Mouse (Mus musculus) cerebellum, adult 2 months (tissue): ENCODE data around the gene Dlg4. TPM values are rescaled to one million over a fixed set of nuclear protein-coding genes. Genes with fewer than 3 reads are reported as not detected.

Experiments
- DNase-seq, 2 experiments: peaks; one replicate each; pipeline ENCODE4 v3.0.0; 2021
- H3K27ac ChIP-seq: fragments of 200-500 bp; 2 replicates; pipeline ENCODE4 v1.5.1; 2012; ENCODE audit warnings: low read length, control low read depth, inconsistent platforms; ENCODE audit not compliant: insufficient read depth
- H3K27me3 ChIP-seq: fragments of 200-500 bp; 2 replicates; pipeline ENCODE4 v1.6.1; 2012; ENCODE audit warnings: inconsistent platforms, mild to moderate bottlenecking, low read length, moderate library complexity; ENCODE audit not compliant: control insufficient read depth, insufficient read depth
- H3K4me1 ChIP-seq: fragments of 200-500 bp; 2 replicates; pipeline ENCODE4 v1.6.1; 2011; ENCODE audit warnings: low read length; ENCODE audit not compliant: control insufficient read depth, insufficient read depth
- H3K4me3 ChIP-seq: fragments of 200-500 bp; replicated peaks from 2 replicates; pipeline ENCODE3; 2011; ENCODE audit warnings: mild to moderate bottlenecking, low read depth, low read length, control low read depth; ENCODE audit not compliant: insufficient read depth
- CTCF ChIP-seq: fragments of 200-500 bp; IDR thresholded peaks from 2 replicates; pipeline ENCODE4 v1.5.1; 2011; ENCODE audit warnings: low read depth, mild to moderate bottlenecking, control low read depth, low read length, moderate library complexity, borderline replicate concordance; ENCODE audit not compliant: insufficient read depth
- POLR2A ChIP-seq: fragments of 200-500 bp; IDR thresholded peaks from 2 replicates; pipeline ENCODE4 v1.6.1; 2011; ENCODE audit warnings: low read length, control low read depth, borderline replicate concordance; ENCODE audit not compliant: insufficient read depth
- WGBS: fragments of 180-500 bp; shearing (Covaris S2); methylation state at CpG from one replicate; pipeline ENCODE4 v1.1.7; 2018; 5-methylcytosine and 5-hydroxymethylcytosine counted together
- polyA plus RNA-seq: library from polyadenylated mRNA; depleted of rRNA; stranded (reverse); fragments of >200 nt; gene quantifications from 2 replicates; pipeline ENCODE4 v1.2.3, GENCODE M21; 2012; rRNA removed

Gene Dlg4
- 352 and 374 TPM in 2 replicates for polyA plus RNA-seq

GRCm38 (mm10) chr11:70016669-70017068 lies at the start of gene Dlg4:
TSS of gene Dlg4 (plus strand) at chr11:70016942.
- DNase-seq: no peak
- WGBS: 72% methylated on average over 3 of the region's 3 CpGs
- TF ChIP-seq POLR2A: no peak
- no peak for TF ChIP-seq CTCF
- H3K27me3 ChIP-seq: no peaks in the 10 kb centered on the region
- H3K27ac ChIP-seq: peak within 1 kb of the TSS; percentile 99
- peaks cover 9% of the 10 kb centered on the region for H3K4me1 ChIP-seq
- peak within 1 kb of the TSS; percentile 98 for H3K4me3 ChIP-seq

- Histone ChIP-seq H3K27ac (no peak overlapping the region), H3K4me1 (no peaks in the 10 kb centered on the region), H3K27me3 (peaks cover 5% of the 10 kb centered on the region; the same call in 1 of the 2 replicates), H3K4me3 (no peak overlapping the region)
- no peak for DNase-seq
- WGBS: 90% methylated on average over 4 of the region's 4 CpGs
- TF ChIP-seq POLR2A (no peak), CTCF (no peak)
Observed at GRCm38 (mm10) chr11:69968793-69969192, 47.9 kb upstream of the Dlg4 start.

GRCm38 (mm10) chr11:69970222-69970621 lies 46.5 kb upstream of the Dlg4 start:
- 89% methylated on average over 6 of the region's 6 CpGs for WGBS
- no peak for DNase-seq
- peaks cover 2% of the 10 kb centered on the region; the same call in 1 of the 2 replicates for H3K27me3 ChIP-seq
- no peak overlapping the region for H3K4me3 ChIP-seq
- H3K4me1 ChIP-seq: no peaks in the 10 kb centered on the region
- TF ChIP-seq POLR2A (no peak), CTCF (no peak)
- no peak overlapping the region for H3K27ac ChIP-seq

- Histone ChIP-seq H3K27ac (no peak overlapping the region), H3K4me1 (no peaks in the 10 kb centered on the region), H3K4me3 (no peak overlapping the region), H3K27me3 (peaks cover 2% of the 10 kb centered on the region; the same call in 1 of the 2 replicates)
- 80% methylated on average over 3 of the region's 3 CpGs for WGBS
- TF ChIP-seq POLR2A (no peak), CTCF (no peak)
- no peak for DNase-seq
Observed at GRCm38 (mm10) chr11:69970775-69971174, 46.0 kb upstream of the Dlg4 start.

DNA sequence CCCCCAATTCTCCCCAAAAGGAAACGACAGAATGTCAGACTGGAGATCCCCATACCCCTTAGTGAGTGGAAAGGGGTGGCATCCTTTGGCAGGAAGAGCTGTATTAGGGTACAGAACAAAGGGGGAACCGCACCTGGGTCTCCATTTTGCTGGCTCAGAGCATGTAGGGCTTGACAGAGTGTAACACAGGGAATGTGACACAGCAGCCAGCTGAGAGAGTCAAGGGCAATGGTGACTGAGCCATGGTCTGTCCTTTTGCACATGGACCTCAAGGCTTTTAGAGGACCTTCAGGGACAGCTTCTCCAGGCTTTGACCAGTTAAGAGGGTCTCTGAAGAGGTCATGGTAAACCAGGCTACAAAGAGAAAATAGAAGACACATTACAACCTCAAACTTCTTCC lies 41.8 kb upstream of the Dlg4 start:
- no peak for TF ChIP-seq CTCF
- H3K4me3 ChIP-seq: no peak overlapping the region
- WGBS: 89% methylated on average over 2 of the region's 2 CpGs
- H3K27me3 ChIP-seq: no peaks in the 10 kb centered on the region
- H3K27ac ChIP-seq: no peak overlapping the region
- DNase-seq: no peak
- H3K4me1 ChIP-seq: no peaks in the 10 kb centered on the region

DNA sequence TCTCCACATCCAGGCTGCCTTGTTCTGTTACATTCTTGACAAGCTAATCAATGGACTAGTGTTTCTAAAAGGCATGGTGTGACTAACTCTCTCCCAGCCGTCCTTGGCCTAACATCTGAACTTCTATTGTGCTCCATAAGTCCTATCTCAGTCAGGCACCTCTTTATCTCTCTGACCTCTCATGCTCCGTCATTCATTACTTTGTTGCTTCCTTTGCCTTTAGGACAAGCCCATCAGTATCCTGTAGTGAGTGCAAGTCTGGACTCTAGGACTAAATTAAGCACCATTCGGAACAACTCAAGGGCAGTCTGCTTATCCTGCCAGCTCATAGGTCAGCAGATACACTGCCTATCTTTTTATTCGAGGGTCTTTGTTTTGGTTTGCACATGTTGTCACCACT lies 40.5 kb upstream of the Dlg4 start:
- no peak for DNase-seq
- H3K4me1 ChIP-seq: no peaks in the 10 kb centered on the region
- TF ChIP-seq POLR2A (no peak), CTCF (no peak)
- no peak overlapping the region for H3K4me3 ChIP-seq
- 80% methylated on average over 4 of the region's 4 CpGs for WGBS
- no peaks in the 10 kb centered on the region for H3K27me3 ChIP-seq
- no peak overlapping the region for H3K27ac ChIP-seq

DNA sequence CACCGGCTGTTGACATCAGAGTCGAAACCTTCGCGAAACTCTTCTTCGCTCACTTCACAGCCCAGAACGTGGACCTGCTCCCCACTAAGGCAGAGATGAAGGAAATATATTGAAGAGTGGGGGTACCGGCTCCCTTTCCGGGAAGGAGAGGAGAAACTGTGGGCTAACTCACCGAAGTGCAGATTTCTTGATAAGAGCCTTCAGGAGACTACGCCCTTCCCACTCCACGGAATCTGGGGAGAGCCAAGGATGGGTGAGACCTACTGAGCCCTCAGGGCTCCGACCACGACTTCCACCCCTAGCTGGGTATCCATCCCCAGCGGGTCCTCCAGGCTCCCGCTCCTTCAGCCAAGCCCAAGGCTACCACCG lies 36.9 kb upstream of the Dlg4 start:
- TF ChIP-seq POLR2A: no peak
- TF ChIP-seq CTCF: no peak
- H3K27me3 ChIP-seq: no peaks in the 10 kb centered on the region
- H3K4me3 ChIP-seq: peak overlapping the region; percentile 84
- H3K4me1 ChIP-seq: peaks cover 3% of the 10 kb centered on the region
- H3K27ac ChIP-seq: peak overlapping the region; percentile 81
- under 1% methylated on average over 16 of the region's 16 CpGs for WGBS
- DNase-seq: no peak

- Histone ChIP-seq H3K27ac (peak overlapping the region; percentile 81), H3K4me3 (peak overlapping the region; percentile 84), H3K27me3 (no peaks in the 10 kb centered on the region), H3K4me1 (peaks cover 3% of the 10 kb centered on the region)
- TF ChIP-seq POLR2A (peak; percentile 88), CTCF (no peak)
- WGBS: under 1% methylated on average over 49 of the region's 60 CpGs
- DNase-seq: peak; percentile 98 to 100
Observed at GRCm38 (mm10) chr11:69980196-69981140, 36.3 kb upstream of the Dlg4 start.
